Mouse (Mus musculus) liver, embryonic 14.5 days (tissue): ENCODE measurements around the gene Celf2. TPM values are rescaled to one million over a fixed set of nuclear protein-coding genes. Genes with fewer than 3 reads are reported as not detected.

Source experiments
- ATAC-seq: fragments of 200-750 bp; cut with Nextera tagmentation; 2 replicates; pipeline ENCODE4 v1.8.0; 2017; ENCODE audit warnings: moderate number of reproducible peaks, mild to moderate bottlenecking, moderate library complexity; ENCODE audit not compliant: insufficient read depth
- DNase-seq, 3 experiments: peaks; one replicate each; pipeline ENCODE4 v3.0.0-alpha.2; 2012 to 2013; ENCODE audit warnings: low read depth in 3 of 3, low spot score in 3 of 3
- H3K27ac ChIP-seq: fragments of 300-500 bp; sonication (generic); 2 replicates; pipeline ENCODE4 v1.5.1; 2014; ENCODE audit warnings: moderate library complexity, mild to moderate bottlenecking, control low read depth, inconsistent platforms
- H3K27me3 ChIP-seq: fragments of 300-500 bp; sonication (generic); 2 replicates; pipeline ENCODE4 v1.6.1; 2014; ENCODE audit warnings: mild to moderate bottlenecking, low read length, moderate library complexity; ENCODE audit not compliant: control insufficient read depth, insufficient read depth
- H3K36me3 ChIP-seq: fragments of 300-500 bp; sonication (generic); replicated peaks from 2 replicates; pipeline ENCODE4 v1.6.1; 2014; ENCODE audit warnings: low read depth; ENCODE audit not compliant: control insufficient read depth, insufficient read depth
- H3K4me1 ChIP-seq, 2 experiments: fragments of 200-500 bp in 1 of 2; fragments of 300-500 bp in 1 of 2; sonication (generic) in 1 of 2; replicated peaks; 2 replicates each; pipeline ENCODE4 v1.6.1; 2012 to 2014; ENCODE audit warnings: antibody characterized with exemption in 1 of 2, inconsistent platforms in 1 of 2, low read length in 1 of 2; ENCODE audit not compliant: control insufficient read depth in 2 of 2, insufficient read depth in 2 of 2
- H3K4me2 ChIP-seq: fragments of 300-500 bp; sonication (generic); 2 replicates; pipeline ENCODE4 v1.6.1; 2014; ENCODE audit warnings: low read depth, mild to moderate bottlenecking, control low read depth, moderate library complexity
- H3K4me3 ChIP-seq, 2 experiments: fragments of 200-500 bp in 1 of 2; fragments of 300-500 bp in 1 of 2; sonication (generic) in 1 of 2; 2 replicates each; pipeline ENCODE4 v1.5.1; 2012 to 2014; ENCODE audit warnings: low read depth in 2 of 2, low read length in 2 of 2, mild to moderate bottlenecking in 2 of 2, control low read depth in 1 of 2, inconsistent platforms in 1 of 2, moderate library complexity in 1 of 2; ENCODE audit not compliant: insufficient read depth in 1 of 2
- H3K9ac ChIP-seq: fragments of 300-500 bp; sonication (generic); replicated peaks from 2 replicates; pipeline ENCODE4 v1.6.1; 2014; ENCODE audit warnings: mild to moderate bottlenecking, control low read depth, moderate library complexity
- H3K9me3 ChIP-seq: fragments of 300-500 bp; sonication (generic); 2 replicates; pipeline ENCODE4 v1.6.1; 2016; ENCODE audit warnings: low read length, mixed read lengths; ENCODE audit not compliant: control insufficient read depth
- CTCF ChIP-seq: IDR thresholded peaks from 2 replicates; pipeline ENCODE4 v1.5.1; 2016; ENCODE audit warnings: antibody characterized with exemption, low read depth, control low read depth
- EP300 ChIP-seq: IDR thresholded peaks from 2 replicates; pipeline ENCODE4 v1.6.1; 2016; ENCODE audit warnings: antibody characterized with exemption, low read depth
- WGBS: fragments of 180-500 bp; shearing (Covaris S2); extraction: QIAGEN DNeasy Blood & Tissue Kit; methylation state at CpG from one replicate; pipeline ENCODE4 v1.1.7; 2014; ENCODE audit not compliant: insufficient replicate concordance; 5-methylcytosine and 5-hydroxymethylcytosine counted together
- polyA plus RNA-seq, 2 experiments: library from polyadenylated mRNA; depleted of rRNA in 1 of 2; stranded (reverse) in 1 of 2; unstranded in 1 of 2; fragments of >200 nt; fragmentation: Nextera tagmentation in 1 of 2; extraction: Ambion mirVana in 1 of 2; gene quantifications; 2 replicates each; pipeline versions ENCODE4 v1.2.1 to v1.2.3; 2012 to 2014

Celf2 gene
- polyA plus RNA-seq, 2 experiments = 3.9 to 7.8 TPM

DNA sequence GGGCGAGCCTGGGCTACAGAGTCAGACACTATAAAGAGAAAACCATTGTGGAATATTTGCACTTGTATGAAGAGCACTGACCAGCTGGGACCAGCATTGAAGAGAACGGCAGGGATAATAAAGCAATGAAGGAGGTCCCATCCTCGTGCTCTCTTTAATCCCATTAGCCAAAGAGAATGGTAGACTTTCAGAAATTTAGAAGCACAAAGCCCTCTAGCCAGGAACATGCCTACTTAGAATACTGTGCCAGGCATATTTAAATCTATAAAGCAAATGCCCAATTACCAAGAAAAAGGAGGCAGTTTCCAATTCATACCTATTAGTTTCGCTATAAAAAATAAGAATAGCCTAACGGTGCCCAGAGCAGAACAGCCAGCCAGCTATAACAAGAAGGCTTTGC, 583.9 kb downstream of the Celf2 start:
- no peak for TF ChIP-seq EP300
- TF ChIP-seq CTCF = no peak
- DNase-seq (no peak), ATAC-seq (no peak)
- Histone ChIP-seq H3K9ac (no peak overlapping the region), H3K4me2 (no peak overlapping the region), H3K36me3 (no peaks in the 10 kb centered on the region), H3K27me3 (no peaks in the 10 kb centered on the region), H3K4me3 (no peak overlapping the region), H3K27ac (no peak overlapping the region), H3K4me1 (no peaks in the 10 kb centered on the region), H3K9me3 (no peaks in the 10 kb centered on the region)
- 56% methylated on average over 5 of the region's 5 CpGs for WGBS

DNA sequence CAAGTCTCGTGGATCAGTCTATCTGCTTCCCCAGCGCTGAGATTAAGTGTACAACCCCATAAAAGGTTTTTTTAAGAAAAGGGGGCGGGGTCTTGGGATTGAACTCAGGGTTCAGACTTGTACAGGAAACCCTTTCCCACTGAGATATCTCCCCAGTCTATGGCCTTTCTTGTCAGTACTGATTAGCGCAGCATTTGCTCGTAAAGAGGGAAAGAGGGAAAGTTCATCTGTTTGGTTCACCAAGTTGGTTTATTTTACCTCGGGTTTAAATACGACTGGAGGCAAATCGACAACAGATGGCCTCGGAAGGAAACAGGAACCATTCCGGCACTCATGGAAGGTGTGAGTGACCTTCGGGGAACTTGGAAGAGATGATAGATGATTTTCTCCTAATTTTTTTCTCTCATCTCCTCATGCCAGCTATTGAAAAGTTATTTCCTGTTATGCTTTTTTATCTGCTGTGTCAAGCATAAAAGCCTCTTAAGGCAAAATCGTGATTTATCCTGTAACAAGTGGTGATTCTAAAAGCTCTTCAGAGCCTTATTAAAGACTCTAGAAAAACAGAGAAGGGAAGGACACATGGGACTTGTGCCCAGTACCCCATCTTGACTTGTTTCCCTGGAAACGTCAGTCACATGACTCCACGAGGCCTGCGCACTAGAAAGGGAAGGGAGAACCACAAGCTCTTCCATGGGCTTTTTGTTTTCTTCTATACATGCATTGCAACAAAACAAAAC, 585.5 kb downstream of the Celf2 start:
- no peaks in the 10 kb centered on the region for H3K9me3 ChIP-seq
- no peak for DNase-seq
- 32% methylated on average over 15 of the region's 15 CpGs for WGBS
- H3K9ac ChIP-seq = no peak overlapping the region
- no peaks in the 10 kb centered on the region for H3K36me3 ChIP-seq
- no peak overlapping the region for H3K4me3 ChIP-seq
- no peaks in the 10 kb centered on the region for H3K4me1 ChIP-seq
- no peak for ATAC-seq
- H3K27me3 ChIP-seq = no peaks in the 10 kb centered on the region
- no peak overlapping the region for H3K27ac ChIP-seq
- TF ChIP-seq CTCF (no peak), EP300 (no peak)
- no peak overlapping the region for H3K4me2 ChIP-seq

DNA sequence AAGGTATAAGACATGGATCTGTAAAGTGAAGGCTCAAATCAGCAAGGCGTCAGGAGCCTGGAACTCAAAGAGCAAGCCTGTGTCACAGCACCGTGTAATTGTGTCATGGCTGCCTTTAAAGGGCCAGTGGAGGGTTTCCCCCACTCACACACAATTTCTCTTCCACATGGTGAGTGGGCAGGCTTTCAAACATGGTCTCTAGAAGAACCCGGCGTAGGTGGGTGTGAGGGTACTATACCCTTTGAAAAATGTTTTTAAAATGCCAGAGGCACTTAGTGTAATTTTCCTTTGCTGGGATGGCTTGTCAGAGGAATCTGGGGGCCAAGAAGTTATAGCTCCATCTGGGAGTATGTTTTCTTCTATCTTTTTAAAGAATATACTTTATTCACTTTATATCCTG, 594.0 kb downstream of the Celf2 start:
- TF ChIP-seq CTCF = no peak
- no peak for TF ChIP-seq EP300
- Histone ChIP-seq H3K36me3 (no peaks in the 10 kb centered on the region), H3K4me2 (no peak overlapping the region), H3K9me3 (no peaks in the 10 kb centered on the region), H3K27ac (no peak overlapping the region), H3K4me1 (no peaks in the 10 kb centered on the region), H3K27me3 (no peaks in the 10 kb centered on the region), H3K9ac (no peak overlapping the region), H3K4me3 (no peak overlapping the region)
- ATAC-seq (no peak), DNase-seq (no peak)
- WGBS = 64% methylated on average over 4 of the region's 4 CpGs

DNA sequence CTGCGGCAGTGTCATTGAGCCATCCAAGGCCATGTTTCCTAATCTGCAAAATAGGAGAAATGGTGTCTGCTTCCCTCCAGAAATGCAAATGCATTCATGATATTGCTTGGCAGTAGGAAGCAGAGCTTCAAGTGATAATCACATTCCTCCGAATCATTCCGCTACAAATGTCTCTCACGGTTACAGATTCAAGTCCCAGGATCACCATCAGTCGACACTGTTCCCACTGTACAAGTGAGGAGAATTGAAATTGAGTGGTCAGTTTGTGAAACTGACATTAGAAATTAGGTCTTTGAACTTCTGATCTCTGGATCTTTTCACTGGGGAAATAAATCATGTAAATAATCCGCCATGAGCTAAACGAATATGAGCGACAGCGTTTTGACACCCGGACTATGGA, 596.0 kb downstream of the Celf2 start:
- Histone ChIP-seq H3K4me3 (no peak overlapping the region), H3K27me3 (no peaks in the 10 kb centered on the region), H3K4me2 (no peak overlapping the region), H3K9ac (no peak overlapping the region), H3K36me3 (no peaks in the 10 kb centered on the region), H3K9me3 (no peaks in the 10 kb centered on the region), H3K27ac (no peak overlapping the region), H3K4me1 (no peaks in the 10 kb centered on the region)
- 77% methylated on average over 10 of the region's 10 CpGs for WGBS
- TF ChIP-seq CTCF (no peak), EP300 (no peak)
- DNase-seq = no peak
- no peak for ATAC-seq

DNA sequence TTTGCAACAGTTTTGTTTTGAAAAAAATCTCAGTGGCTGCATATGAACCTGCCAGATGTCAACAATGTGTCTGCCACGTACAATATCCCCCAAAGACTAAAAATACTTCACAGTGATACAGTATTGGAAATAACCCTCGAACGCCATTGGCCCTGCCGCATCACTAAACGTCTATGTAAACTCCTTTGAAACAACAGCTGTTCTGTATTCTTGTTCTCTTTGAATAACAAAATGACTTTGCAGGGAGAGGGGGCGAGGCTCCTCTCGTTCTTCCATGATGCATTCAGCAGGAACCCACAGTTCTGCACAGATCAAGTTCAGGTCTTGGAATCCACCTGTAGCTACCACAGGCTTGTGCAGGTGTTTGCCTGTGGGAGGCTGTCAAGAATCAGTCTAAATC, 597.4 kb downstream of the Celf2 start:
- no peaks in the 10 kb centered on the region for H3K9me3 ChIP-seq
- H3K36me3 ChIP-seq = no peaks in the 10 kb centered on the region
- H3K4me3 ChIP-seq = no peak overlapping the region
- H3K27me3 ChIP-seq = no peaks in the 10 kb centered on the region
- H3K4me1 ChIP-seq = no peaks in the 10 kb centered on the region
- no peak for DNase-seq
- no peak overlapping the region for H3K4me2 ChIP-seq
- H3K9ac ChIP-seq = no peak overlapping the region
- TF ChIP-seq EP300 = no peak
- no peak for TF ChIP-seq CTCF
- ATAC-seq = no peak
- H3K27ac ChIP-seq = no peak overlapping the region
- 56% methylated on average over 7 of the region's 7 CpGs for WGBS
